Mouse (Mus musculus): Measurements from ENCODE around the gene Slc6a2.

GRCm38 (mm10) chr8:92950639-92951371 lies 9.1 kb upstream of the Slc6a2 start:
- TF ChIP-seq CTCF (IDR thresholded peaks at IDR 0.05; ENCODE audit: low read depth, low read length) (no peak), GATA1 (IDR thresholded peaks at IDR 0.05; ENCODE audit: borderline replicate concordance, low read length) (no peak), TAL1 (conservative IDR thresholded peaks at IDR 0.05; ENCODE audit: low read depth, low read length) (no peak), GATA2 (IDR thresholded peaks at IDR 0.05; ENCODE audit: borderline replicate concordance, low read depth, low read length) (no peak), POLR2AphosphoS5 (IDR thresholded peaks at IDR 0.05; ENCODE audit: insufficient replicate concordance, low read depth, low read length) (no peak)
